Mouse (Mus musculus) cerebellum, adult 18-20 months (tissue): ENCODE measurements at regions not wholly inside any gene's neighbourhood (a gene's known extent, or its start where the extent isn't known, plus 50 kb on each side); places are given as distances from the start of the nearest gene placed in this dataset.
"Not testable (repeated sequence)": the region's sequence is repeated elsewhere in the genome, so short reads cannot be mapped to it uniquely, and the experiment has no call there.

Experiments
- DNase-seq, 2 experiments: peaks; one replicate each; pipeline ENCODE4 v3.0.0; 2021

DNA sequence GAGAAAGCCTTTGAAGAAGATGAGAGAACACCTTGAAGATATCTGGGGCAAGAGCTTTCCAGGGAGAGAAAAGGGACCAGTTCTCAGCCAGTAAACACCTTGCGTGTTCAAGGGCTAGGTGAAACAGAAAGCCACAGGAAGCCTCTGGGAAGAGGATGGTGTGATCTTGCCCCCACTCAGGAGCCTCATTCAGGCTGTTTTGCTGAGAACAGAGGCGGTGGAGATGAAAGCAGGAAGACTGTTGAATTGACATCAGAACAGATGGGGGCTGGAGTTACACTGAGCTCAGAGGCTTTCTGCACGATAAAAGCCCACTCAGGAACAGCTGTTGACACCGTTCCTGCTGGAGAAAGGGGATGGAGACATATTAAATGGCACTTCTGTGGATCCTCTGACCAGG, 262.5 kb downstream of the Dad1 start:
- no peak for DNase-seq

DNA sequence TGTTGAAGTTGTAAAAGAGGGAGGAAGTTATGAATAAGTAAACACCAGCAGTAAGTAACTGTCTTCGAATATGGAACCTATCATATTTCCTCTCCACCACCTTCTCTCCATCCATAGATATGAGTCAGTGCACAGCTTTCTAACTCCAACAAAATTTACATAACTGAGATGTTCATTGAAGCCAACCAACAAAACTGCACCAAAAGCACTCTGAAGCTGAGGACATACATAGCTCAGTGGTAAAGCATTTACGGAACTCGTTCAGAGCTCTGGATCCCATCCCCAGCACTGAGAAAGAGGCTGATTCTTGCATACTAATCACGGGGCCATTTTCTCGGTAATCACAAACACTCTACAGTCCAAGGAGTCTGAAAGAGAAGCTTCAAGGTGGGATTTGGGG, 273.1 kb downstream of the Dad1 start:
- DNase-seq, result no peak

DNA sequence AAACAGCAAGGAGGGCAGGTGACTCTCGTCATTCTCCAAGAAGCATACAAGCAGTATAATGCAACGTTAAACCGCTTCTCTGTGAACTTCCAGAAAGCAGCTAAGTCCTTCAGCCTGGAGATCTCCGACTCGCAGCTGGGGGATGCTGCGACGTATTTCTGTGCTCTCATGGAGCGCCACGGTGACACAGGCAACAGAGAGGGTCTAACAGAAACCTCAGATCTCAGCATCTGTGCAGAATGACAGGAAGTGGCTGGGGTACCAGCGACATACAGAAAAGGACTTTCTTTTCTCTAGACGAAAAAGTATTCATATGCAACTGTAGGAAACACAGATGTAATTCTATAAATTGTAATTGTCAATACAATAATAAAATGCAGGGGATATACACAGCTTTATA, 292.5 kb downstream of the Dad1 start:
- not testable (repeated sequence) for DNase-seq

DNA sequence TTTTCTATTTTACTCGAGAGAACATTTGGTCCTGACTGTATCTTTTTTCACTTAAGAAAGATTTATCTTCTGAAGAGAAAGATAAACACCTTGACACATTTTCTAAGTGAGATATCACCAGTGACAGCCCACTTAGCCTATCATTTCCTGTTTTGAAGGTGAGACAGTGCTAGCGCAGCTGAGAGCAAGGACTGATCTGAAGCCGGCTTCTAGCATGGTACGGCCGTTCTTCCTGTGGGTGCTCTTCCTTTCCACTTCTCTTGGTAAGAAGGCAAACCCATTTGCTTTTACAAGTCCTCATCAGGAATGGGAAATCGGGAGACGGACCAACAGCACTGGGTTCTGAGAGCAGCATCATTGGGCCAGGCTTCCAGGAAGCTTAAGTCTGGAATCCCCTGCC, 293.1 kb downstream of the Dad1 start:
- DNase-seq, result no peak

DNA sequence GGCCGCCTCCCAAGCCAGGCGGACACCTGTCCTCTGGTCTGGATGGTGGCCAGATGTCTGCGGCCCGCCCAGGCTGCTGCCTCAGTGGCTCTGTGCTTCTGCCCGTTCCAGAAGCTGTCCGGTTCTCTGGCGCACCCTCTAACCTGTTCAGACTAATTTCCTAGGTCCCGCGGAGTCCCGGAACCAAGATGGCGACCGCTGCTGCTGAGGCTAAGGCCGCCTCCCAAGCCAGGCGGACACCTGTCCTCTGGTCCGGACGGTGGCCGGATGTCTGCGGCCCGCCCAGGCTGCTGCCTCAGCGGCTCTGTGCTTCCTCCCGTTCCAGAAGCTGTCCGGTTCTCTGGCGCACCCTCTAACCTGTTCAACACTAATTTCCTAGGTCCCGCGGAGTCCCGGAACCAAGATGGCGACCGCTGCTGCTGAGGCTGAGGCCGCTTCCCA, 318.1 kb downstream of the Dad1 start:
- DNase-seq, result peak; percentile 69 to 77

DNA sequence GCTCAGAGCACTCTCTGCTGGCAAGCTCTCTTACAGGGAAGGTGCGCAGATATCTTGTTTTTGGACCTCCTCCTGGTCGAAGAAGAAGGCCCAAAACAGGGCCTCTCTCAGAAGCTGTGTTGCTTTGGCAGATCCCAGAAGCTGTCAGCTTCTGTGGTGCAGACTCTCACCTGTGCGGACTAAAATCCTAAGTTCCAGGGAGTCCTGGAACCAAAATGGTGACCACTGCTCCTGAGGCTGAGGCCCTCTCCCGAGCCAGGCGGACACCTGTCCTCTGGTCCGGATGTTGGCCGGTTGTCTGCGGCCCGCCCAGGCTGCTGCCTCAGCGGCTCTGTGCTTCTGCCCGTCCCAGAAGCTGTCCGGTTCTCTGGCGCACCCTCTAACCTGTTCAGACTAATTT, 318.6 kb downstream of the Dad1 start:
- peak; percentile 43 to 61 for DNase-seq

DNA sequence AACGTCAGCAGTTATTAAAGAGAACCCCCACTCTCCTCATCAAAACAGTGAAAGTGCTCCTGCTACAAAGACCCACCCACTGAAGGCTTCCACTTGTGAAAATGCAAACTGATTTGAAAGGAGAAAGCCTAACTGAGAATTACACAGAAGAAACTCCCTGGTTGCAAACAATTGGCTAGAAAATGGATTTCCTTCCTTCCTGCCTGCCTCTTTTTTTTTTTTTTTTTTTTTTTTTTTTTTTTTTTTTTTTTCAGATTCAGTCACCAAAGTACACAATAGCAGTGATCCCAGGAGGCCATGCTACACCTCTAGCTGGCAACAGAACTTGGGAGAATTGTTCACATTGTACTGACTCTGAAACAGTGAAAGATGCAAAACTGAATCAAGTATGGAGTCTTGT, 343.0 kb downstream of the Dad1 start:
- DNase-seq, result no peak

DNA sequence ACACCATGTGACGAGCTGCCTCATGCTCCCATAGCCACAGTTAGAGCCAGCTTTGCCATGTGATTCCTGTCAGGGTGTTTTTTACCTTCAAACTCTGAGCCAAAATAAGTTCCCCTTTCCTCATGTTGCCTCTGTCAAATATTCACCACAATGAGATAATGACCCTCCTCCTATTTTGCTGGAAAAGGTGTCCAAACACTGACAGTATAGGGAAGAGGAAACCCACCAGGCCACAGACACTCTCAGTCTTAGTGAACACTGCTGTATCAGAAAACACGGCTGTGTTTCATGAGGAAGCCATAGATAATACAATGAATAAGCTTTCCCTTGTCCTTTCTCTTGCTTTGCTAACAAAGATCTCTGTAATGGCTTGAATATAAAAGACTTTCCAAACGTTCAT, 349.3 kb downstream of the Dad1 start:
- no peak for DNase-seq

DNA sequence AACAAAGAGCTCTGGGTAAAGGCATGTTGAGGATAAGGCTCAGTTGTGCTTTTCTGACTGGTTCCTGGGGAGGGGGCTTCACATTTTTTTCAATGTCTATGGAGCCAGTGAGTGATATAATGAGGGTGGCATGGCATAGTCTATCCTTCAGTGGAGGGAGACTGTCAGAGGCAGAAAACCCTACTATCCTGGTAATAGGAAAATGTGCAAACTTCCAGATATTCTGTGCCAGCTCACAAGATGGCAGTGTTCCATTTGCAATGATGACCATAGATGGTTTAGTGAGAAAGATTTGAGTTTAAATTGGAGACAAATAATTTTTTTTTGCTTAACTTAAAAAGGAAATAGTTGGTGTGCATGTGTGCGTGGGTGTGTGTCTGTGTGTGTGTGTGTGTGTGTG, 352.8 kb downstream of the Dad1 start:
- no peak for DNase-seq

DNA sequence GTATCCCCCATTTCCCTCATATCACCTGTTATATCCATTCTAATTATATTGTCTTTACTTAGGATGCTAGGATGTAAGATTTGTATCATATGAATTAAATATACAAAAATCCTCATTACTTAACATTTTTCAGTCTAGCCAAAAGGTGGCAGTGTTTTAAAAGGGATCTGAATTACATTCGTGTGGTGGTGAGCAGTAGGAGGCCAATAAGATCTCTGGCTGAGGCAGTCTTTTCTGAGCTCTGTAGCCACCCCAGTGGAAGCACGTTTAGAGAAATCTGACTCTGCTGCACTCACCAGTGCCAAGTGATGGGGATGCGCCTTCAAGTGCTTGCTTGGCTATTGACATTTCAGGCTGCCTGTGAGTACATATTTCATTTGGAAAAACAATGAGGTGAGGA, 372.6 kb downstream of the Dad1 start:
- no peak for DNase-seq

DNA sequence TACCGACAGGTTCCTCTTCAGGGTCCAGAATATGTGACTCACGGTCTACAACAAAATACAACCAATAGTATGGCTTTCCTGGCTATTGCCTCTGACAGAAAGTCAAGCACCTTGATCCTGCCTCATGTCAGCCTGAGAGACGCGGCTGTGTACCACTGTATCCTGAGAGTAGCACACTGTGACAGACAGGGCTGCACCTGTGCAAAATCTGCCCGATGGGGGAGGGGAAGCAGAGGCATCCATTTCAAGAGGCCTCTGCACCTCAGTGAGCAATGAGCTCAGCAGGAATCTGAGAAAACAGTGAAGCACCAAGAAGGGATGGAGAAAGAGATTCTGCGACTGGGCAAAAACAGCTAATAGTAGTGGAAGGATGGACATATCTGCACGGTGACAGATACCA, 377.3 kb downstream of the Dad1 start:
- DNase-seq, result no peak

DNA sequence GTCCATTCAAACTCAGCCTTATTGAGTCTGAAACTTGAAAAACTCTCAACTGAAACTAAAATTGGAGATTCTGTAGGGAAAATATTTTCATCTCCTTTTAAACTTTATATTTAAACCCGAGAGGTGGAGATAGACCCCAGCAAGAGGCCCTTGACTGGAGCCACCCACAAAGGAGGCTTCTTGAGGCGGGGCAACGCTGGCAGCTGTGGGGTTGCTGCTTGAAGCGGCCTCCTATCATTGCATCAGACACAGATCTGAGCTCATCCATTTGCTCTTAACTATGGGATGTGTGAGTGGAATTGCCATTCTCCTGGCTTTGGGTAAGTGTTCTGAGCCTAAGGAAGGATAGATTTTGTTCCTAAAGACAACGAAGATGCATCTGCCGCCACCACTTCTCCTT, 378.2 kb downstream of the Dad1 start:
- DNase-seq, result no peak

DNA sequence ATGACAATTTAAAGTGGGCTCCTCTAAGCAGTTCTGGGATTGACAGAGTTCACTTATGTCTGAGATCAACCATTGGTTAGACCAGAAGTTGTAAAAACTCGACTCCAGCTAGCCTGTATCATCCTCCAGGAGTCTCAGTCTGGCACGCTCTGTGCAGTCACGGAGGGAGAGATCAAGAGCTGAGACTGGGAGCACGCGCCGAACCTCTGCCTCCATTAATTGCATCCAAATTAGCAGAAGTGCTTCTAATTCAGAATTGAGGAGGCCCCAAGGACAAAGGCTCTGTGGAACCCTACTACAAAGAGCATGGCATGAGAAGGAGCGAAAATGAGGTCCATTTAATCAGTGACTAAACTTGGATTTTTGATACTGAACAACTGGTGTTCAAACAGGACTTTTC, 406.9 kb downstream of the Dad1 start:
- DNase-seq, result no peak

DNA sequence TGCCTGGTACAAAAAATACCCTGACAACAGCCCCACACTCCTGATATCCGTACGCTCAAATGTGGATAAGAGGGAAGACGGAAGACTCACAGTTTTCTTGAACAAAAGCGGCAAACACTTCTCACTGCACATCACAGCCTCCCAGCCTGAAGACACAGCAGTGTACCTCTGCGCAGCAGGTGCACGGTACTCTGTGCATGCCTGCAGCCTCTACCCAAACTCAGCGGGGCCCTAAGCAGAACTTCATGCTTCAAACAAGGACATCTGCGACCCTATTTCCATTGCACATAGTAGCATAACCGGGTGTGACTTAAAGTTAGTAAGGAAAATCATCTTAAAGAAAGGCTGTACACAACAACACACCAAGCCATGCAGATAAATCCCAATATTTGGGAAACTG, 408.3 kb downstream of the Dad1 start:
- no peak for DNase-seq

DNA sequence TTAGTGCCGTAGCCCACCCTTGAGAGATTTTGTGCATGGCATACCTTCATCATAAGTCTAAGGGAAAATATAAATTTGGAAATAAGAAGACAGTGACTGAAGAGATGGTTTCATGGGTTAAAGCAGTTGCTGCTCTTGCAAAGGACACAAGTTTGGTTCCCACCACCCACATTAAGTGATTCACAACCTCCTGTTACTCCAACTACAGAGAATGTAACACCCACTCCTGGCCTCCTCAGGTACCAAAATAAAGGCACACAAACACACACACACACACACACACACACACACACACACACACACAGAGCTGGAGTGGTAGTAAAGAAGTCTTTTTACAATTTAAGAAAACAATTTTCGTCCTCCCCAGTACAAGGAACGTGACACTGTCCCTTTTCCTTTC, 421.4 kb downstream of the Dad1 start:
- DNase-seq, result no peak

DNA sequence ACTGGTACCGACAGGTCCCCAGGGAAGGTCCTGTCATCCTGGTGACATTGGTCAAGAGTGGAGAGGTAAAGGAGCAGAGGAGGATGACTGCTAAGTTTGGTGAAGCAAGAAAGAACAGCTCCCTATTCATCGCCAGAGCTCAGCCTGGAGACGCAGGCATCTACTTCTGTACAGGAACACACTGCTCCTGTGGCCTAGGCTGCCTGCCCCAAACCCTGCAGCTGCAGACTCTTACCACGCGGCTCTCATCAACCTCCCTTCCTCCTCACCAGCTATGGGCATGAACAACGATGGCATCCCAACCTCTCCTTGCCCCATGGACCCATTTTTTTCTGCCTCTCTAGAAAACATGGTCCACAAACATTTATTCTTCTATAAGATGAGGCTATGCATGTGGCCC, 422.3 kb downstream of the Dad1 start:
- no peak for DNase-seq

DNA sequence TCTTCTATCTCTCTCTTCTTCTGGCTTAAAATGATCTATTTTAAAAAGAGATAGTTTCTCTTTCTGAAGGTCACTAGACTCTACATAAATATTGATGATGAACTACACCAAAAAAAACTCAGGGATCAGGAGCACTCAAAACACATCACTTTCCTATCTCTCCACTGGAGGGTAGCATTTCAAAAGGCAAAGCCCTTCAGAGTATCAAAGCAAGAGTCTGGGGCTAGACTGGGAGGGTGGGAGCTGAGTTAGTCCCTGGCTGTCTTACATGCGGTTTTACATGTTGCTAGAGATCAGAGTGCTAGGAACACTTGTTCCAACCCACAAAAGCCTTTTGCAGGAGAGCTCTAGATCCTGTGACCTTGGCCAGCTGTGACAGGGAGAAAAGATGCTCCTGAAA, 423.2 kb downstream of the Dad1 start:
- DNase-seq, result no peak

DNA sequence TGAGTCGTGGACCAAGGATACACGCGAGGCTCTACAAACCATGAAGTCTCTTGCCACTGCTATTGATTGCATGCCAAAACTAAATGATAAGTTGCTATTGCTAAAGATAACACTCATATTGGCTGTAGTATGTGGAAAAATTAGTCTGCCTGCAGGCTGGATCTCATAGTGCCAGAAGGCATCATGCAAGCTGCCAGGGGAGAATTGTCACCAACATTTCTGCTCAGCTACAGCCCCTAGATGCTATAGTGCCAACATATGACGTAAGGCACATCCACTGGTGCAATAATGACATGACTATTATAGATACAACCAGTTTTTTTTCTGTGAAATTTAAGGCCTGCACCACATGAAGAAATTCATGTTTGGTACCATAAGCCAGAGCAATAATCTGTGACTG, 427.1 kb downstream of the Dad1 start:
- no peak for DNase-seq

DNA sequence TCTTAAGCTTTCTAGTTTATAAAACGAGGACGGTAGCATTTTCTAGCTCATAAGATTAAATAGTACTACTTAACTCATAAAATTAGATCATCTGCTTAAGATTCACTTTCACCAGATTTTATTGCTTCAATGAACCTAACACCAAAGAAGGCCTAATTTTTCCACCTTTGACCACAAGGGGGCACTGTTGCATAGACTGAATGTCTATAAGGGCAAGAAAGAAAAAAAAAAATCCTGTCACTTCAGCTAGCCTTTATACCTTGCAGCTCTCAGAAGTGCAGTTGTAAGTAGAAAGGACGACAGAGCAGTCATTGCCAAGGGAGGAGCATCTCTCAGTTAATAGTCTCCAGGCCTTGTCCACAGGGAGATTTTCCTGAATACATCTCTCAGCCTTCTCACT, 447.7 kb downstream of the Dad1 start:
- peak; percentile 39 to 55 for DNase-seq

DNA sequence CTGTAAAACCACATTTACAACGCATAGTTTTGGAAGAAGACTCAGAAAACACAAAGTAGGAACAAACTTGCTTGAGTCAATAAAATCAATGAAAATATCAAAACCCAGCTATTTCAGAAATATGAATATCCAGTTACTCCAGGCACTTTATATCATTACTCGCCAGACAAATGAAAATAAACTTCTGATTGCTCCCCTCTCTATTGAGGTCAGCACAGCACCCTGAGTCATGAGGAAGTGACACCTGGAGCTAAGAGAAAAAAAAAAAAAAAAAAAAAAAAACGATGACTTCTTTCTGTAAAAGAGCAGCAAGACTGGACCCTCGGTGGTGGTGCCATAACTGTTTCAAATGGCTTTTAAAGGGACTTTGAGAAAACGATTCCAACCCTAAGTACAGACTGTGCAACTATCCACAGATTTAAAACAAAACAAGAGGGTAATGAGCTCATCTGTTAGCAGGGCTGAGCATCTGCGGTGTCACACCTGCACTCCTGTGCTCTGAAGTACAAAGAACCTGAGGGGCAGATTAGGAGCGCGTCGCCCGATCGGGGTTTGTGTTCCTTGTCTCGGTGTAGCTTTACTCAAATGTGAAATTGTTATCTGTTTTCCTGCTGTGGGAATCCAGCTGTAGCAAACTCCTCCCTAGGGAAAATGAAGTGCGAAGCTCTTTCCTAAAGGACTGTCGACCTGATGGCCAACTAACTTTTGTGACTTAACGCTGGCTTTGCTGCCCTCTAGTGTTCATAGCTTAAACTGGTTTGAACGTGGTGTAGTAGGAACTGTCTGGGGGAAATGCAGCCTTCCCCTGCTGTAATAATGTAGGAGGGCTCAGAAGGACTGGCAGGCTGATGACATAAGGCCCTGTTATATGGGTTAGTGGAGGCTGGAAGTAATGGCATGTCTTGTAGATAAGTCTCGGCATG, 449.9 kb downstream of the Dad1 start:
- peak; percentile 21 to 32 for DNase-seq

DNA sequence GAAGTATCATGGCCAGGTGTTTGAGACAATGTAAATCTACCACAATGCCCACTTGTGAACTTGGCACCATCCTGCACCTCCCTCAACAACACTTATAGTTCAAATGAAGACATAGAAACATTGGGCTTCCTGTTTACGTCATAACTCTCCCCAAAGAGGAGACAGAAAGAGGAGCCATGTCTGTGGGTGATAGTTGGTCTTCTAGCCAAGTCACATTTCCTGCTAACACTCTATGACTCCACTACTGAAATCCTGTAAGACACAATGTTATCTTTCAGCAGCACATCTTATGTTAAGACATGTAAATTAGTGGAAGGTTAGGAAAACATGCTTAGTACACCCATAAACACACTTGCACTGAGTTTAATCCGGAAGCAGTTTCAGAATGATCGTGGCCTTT, 451.4 kb downstream of the Dad1 start:
- DNase-seq, result no peak

DNA sequence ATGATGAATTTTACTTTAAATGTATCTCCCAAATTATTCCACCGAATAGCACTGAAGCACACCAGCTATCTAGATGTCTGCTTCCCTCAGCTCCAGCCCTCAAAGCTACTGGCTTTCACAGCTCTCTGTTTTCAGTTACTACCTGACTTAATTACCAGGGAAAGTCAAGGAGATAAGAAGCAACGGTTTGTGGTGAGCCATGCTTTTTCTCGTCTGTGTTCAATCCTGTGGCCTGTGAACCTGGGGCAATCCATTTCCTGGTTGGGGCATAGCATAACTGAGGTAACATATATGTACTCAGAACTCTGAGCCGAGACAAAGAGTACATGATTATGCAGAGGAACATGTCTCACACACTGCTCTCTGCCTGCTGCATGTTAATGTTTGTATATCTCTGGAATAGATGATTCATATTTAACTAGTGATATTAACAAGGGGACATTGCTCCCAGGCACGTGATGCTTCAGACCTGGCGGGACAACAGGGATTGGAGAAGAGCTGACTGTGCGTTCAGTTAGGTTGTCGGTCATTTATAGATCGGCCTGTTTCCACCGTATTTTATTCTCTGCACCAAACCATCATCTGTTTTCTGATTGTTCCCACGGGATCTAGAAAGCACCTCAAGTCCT, 453.3 kb downstream of the Dad1 start:
- no peak for DNase-seq

DNA sequence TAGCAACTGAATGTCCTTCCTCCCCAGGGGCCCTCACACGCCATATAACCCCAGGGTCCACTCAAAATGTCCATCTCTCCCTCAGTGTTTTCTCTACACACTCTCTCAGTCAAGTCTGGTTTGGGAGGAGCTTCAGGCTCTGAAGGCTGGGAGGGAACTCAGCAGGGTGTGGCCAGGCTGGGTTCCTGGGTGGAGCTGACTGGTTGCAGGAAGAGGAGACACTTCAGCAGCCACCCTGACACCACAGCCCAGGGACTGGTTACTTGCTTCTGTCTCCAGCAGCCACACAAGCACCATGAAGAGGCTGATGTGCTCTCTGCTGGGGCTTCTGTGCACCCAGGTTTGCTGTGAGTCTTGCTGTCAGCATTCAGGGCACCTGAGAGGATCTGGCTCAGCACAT, 458.7 kb downstream of the Dad1 start:
- not testable (repeated sequence) for DNase-seq

DNA sequence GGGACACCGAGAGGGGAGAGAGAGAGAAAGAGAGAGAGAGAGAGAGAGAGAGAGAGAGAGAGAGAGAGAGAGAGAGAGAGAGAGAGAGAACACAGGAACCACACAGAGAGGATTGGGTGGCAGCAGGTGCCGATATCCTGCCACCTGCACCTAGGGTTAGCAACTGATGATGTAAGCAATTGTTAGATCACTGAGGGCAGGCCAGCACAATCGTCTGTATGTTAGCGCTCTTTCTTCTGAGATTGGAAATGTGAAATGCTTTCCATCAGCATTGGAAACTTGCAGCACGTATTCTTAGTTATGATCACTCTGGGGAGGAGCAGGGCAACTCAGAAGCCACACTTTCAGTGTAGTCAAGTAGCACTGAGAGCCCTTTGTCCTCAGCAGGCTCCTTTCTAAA, 459.4 kb downstream of the Dad1 start:
- DNase-seq, result no peak

DNA sequence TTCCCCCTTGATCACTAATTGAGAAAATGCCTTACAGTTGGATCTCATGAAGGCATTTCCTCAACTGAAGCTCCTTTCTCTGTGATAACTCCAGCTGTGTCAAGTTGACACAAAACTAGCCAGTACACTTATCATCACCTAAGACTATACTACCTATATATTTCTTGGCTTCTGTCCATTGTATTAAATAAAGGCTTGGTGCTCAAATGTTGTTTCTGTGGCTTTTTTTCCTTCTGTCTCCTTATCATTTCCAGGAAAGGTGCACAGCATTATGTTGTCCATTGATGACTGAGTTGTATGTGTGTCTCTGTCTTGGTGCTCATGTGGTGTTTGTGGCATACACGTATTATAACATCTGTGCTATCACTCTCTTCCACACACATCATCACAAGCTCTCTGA, 461.5 kb downstream of the Dad1 start:
- not testable (repeated sequence) for DNase-seq
